Mouse (Mus musculus): ENCODE results near the gene Fndc3c1. TPM values are rescaled to one million over a fixed set of nuclear protein-coding genes. Genes with fewer than 3 reads are reported as not detected.
"Not testable (repeated sequence)": the region's sequence is repeated elsewhere in the genome, so short reads cannot be mapped to it uniquely, and the experiment has no call there.

Gene Fndc3c1
- polyA plus RNA-seq (2012; rRNA removed) = 0.03 TPM in 1 of 2 replicates, not detected in the other

GRCm38 (mm10) chrX:106485101-106485651 is at the start of gene Fndc3c1:
Fndc3c1 (minus strand) TSS chrX:106485401.
- 2% methylated on average over 32 of the region's 39 CpGs for WGBS
- peaks cover 2% of the 10 kb centered on the region for H3K27me3 ChIP-seq (replicated peaks; ENCODE audit: control insufficient read depth, insufficient read depth, low read length)
- H3K4me3 ChIP-seq (ENCODE audit: insufficient read depth, low read depth, low read length) = peak within 1 kb of the TSS; percentile 33; the same call in 1 of the 2 replicates
- no peaks in the 10 kb centered on the region for H3K4me1 ChIP-seq (ENCODE audit: control insufficient read depth, insufficient read depth, low read length)
- H3K27ac ChIP-seq (ENCODE audit: insufficient read depth, low read depth, low read length) = no peak within 1 kb of the TSS
- no peak for TF ChIP-seq POLR2A (IDR thresholded peaks at IDR 0.05; ENCODE audit: low read depth, low read length)
- no peak for TF ChIP-seq CTCF (conservative IDR thresholded peaks at IDR 0.05; ENCODE audit: insufficient read depth, insufficient read length, low read depth, low read length)
- DNase-seq = peak; percentile 6
- no peaks in the 10 kb centered on the region for H3K36me3 ChIP-seq (ENCODE audit: control insufficient read depth, insufficient read depth, low read length)

GRCm38 (mm10) chrX:106486451-106486850 is 1.2 kb upstream of the Fndc3c1 start:
- Histone ChIP-seq H3K27ac (ENCODE audit: insufficient read depth, low read depth, low read length) (no peak overlapping the region), H3K36me3 (ENCODE audit: control insufficient read depth, insufficient read depth, low read length) (no peaks in the 10 kb centered on the region), H3K4me3 (ENCODE audit: insufficient read depth, low read depth, low read length) (no peak overlapping the region), H3K27me3 (replicated peaks; ENCODE audit: control insufficient read depth, insufficient read depth, low read length) (peaks cover 2% of the 10 kb centered on the region), H3K4me1 (ENCODE audit: control insufficient read depth, insufficient read depth, low read length) (no peaks in the 10 kb centered on the region)
- no peak for TF ChIP-seq CTCF (conservative IDR thresholded peaks at IDR 0.05; ENCODE audit: insufficient read depth, insufficient read length, low read depth, low read length)
- no peak for TF ChIP-seq POLR2A (IDR thresholded peaks at IDR 0.05; ENCODE audit: low read depth, low read length)
- DNase-seq = no peak
- whole genome bisulfite sequencing = 33% methylated on average over 10 of the region's 10 CpGs

DNA sequence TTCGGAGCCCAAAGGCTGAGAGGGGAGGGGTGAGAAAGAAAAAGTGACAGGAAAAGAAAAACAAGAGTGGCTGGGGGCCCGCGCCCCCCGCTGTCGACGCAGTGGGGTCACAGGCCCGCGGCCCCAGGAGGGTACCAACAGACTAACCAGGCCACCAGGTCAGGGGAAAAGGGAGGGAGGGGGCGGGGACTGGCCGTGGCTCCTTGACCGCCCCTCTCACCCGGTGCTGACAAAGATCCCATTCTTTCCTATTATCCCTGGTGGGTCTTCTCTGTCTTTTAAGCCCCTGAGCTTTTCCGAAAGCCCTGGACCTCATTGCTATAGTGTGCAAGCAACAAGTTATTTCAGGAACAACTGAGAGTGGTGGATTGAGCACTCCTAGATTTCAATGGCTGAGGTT is 470 bp upstream of the Fndc3c1 start:
- Histone ChIP-seq H3K4me1 (ENCODE audit: control insufficient read depth, insufficient read depth, low read length) (no peaks in the 10 kb centered on the region), H3K27ac (ENCODE audit: insufficient read depth, low read depth, low read length) (no peak overlapping the region), H3K36me3 (ENCODE audit: control insufficient read depth, insufficient read depth, low read length) (no peaks in the 10 kb centered on the region), H3K27me3 (replicated peaks; ENCODE audit: control insufficient read depth, insufficient read depth, low read length) (peaks cover 2% of the 10 kb centered on the region), H3K4me3 (ENCODE audit: insufficient read depth, low read depth, low read length) (peak overlapping the region; percentile 33; the same call in 1 of the 2 replicates)
- no peak for DNase-seq
- 3% methylated on average over 7 of the region's 13 CpGs for WGBS
- no peak for TF ChIP-seq POLR2A (IDR thresholded peaks at IDR 0.05; ENCODE audit: low read depth, low read length)
- TF ChIP-seq CTCF (conservative IDR thresholded peaks at IDR 0.05; ENCODE audit: insufficient read depth, insufficient read length, low read depth, low read length) = no peak

- not testable (repeated sequence) for H3K4me1 ChIP-seq (ENCODE audit: control insufficient read depth, insufficient read depth, low read length); H3K27ac ChIP-seq (ENCODE audit: insufficient read depth, low read depth, low read length); H3K4me3 ChIP-seq (ENCODE audit: insufficient read depth, low read depth, low read length); DNase-seq; H3K27me3 ChIP-seq (replicated peaks; ENCODE audit: control insufficient read depth, insufficient read depth, low read length); H3K36me3 ChIP-seq (ENCODE audit: control insufficient read depth, insufficient read depth, low read length)
- WGBS = 57% methylated on average over 2 of the region's 2 CpGs
These were observed 5.3 kb downstream of the Fndc3c1 start for GRCm38 (mm10) chrX:106479891-106480290.

GRCm38 (mm10) chrX:106385304-106385703 is 99.9 kb downstream of the Fndc3c1 start:
- Histone ChIP-seq H3K27me3 (replicated peaks; ENCODE audit: control insufficient read depth, insufficient read depth, low read length) (no peaks in the 10 kb centered on the region), H3K4me3 (ENCODE audit: insufficient read depth, low read depth, low read length) (no peak overlapping the region), H3K4me1 (ENCODE audit: control insufficient read depth, insufficient read depth, low read length) (no peaks in the 10 kb centered on the region), H3K27ac (ENCODE audit: insufficient read depth, low read depth, low read length) (no peak overlapping the region), H3K36me3 (ENCODE audit: control insufficient read depth, insufficient read depth, low read length) (no peaks in the 10 kb centered on the region)
- no peak for TF ChIP-seq CTCF (conservative IDR thresholded peaks at IDR 0.05; ENCODE audit: insufficient read depth, insufficient read length, low read depth, low read length)
- TF ChIP-seq POLR2A (IDR thresholded peaks at IDR 0.05; ENCODE audit: low read depth, low read length) = no peak
- DNase-seq = no peak

GRCm38 (mm10) chrX:106380608-106381007 is 104.6 kb downstream of the Fndc3c1 start:
- Histone ChIP-seq H3K4me1 (ENCODE audit: control insufficient read depth, insufficient read depth, low read length) (no peaks in the 10 kb centered on the region), H3K36me3 (ENCODE audit: control insufficient read depth, insufficient read depth, low read length) (no peaks in the 10 kb centered on the region), H3K27me3 (replicated peaks; ENCODE audit: control insufficient read depth, insufficient read depth, low read length) (no peaks in the 10 kb centered on the region), H3K4me3 (ENCODE audit: insufficient read depth, low read depth, low read length) (no peak overlapping the region), H3K27ac (ENCODE audit: insufficient read depth, low read depth, low read length) (no peak overlapping the region)
- no peak for DNase-seq
- no peak for TF ChIP-seq CTCF (conservative IDR thresholded peaks at IDR 0.05; ENCODE audit: insufficient read depth, insufficient read length, low read depth, low read length)
- no peak for TF ChIP-seq POLR2A (IDR thresholded peaks at IDR 0.05; ENCODE audit: low read depth, low read length)

Other genes starting within 250 kb of the Fndc3c1 start
- gene Fnd3c2, start 230.0 kb downstream of the Fndc3c1 start, polyA plus RNA-seq (2012; rRNA removed) = not detected in 2 replicates
- gene Gm5127, start 97.8 kb upstream of the Fndc3c1 start, polyA plus RNA-seq (2012; rRNA removed) = 0.06 TPM in 1 of 2 replicates, not detected in the other
- gene Cysltr1, start 118.3 kb upstream of the Fndc3c1 start, polyA plus RNA-seq (2012; rRNA removed) = 0.30 and 0.50 TPM in 2 replicates

Measured in kidney, adult 2 months (tissue).